Mouse (Mus musculus): ENCODE results near the gene 1110008P14Rik.

Gene 1110008P14Rik

DNA sequence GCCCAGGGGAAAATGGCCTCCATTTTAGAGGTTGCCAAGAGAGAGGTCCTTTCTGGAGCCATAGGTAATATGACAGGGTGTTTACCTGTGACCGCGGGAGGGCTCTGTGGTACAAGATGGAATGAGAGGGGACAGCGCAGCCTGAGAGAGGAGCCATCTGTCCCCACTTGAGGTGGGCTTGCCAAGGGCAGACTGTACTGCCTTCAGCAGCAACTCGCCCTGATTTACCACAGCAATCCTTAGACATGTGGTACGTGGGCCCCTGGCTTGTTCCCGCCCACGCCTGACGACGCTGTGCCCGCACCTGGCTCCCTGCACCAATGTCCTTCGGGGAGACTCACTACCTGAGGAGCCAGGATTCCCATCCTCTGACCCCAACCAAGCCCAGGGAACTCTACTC, 33.4 kb downstream of the 1110008P14Rik start:
- no peak for DNase-seq (ENCODE audit: low read depth, low spot score)
- no peaks in the 10 kb centered on the region for H3K36me3 ChIP-seq (ENCODE audit: control insufficient read depth, insufficient read depth, low read length, poor library complexity, severe bottlenecking)
- 0 out of 2 replicates have a peak, but pooled peaks cover 2% of the 10 kb centered on the region for H3K27me3 ChIP-seq (ENCODE audit: control insufficient read depth, insufficient read depth, low read length, poor library complexity, severe bottlenecking)

DNA sequence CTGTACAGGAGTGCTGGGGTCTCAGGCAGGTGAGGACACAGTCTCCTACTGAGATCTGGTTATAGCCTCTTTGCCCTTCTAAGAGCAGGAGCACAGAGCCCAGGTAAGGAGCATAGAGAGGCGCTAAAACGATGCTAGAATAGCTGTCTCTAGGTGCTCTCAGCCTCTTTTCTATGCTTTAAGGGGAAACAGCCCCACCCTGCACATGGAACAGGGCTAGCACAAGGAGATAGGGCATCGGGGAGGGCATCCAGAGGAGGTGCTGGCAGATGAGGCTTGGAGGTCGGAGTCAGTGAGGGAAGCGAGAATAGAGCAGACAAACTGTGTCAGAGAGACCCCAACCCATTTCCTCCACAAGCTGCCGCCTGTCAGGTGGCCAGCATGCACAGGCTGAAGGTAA, 34.7 kb downstream of the 1110008P14Rik start:
- Histone ChIP-seq H3K27me3 (ENCODE audit: control insufficient read depth, insufficient read depth, low read length, poor library complexity, severe bottlenecking) (no peaks in the 10 kb centered on the region), H3K36me3 (ENCODE audit: control insufficient read depth, insufficient read depth, low read length, poor library complexity, severe bottlenecking) (no peaks in the 10 kb centered on the region)
- no peak for DNase-seq (ENCODE audit: low read depth, low spot score)

DNA sequence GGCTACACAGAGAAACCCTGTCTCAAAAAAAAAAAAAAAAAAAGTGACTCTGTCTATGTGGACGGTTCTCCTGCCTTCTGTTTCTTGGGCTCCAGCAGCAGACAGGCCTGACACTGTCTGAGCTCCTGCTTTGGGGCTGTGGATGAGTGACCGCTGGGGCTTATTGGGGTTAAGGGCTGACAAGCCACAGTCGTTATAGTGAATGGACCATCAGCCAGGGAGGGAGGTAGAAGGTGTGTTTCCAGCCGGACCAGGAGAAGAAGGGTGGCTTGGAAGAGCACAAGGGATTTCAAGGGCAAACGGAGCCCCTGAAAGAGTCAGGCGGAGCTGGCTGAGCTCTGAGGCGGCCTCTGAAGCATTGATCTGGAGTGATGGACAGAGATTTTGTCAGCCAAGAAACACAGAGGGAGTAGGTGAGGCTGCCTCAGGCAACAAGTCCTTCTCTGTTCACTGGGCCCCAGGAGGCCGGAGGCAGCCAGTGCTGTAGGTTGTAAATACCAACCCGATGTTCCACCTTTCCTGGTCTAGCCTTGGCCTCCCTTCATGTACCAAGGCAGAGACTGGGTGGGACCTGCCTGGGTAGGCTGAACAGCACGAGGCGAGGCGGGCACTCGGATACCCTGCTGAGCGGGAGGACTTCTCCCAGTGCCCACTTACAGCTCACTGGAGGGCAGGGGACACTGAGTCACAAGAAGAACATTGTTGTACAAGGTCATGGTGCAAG, 37.0 kb downstream of the 1110008P14Rik start:
- no peak for DNase-seq (ENCODE audit: low read depth, low spot score)
- no peaks in the 10 kb centered on the region for H3K36me3 ChIP-seq (ENCODE audit: control insufficient read depth, insufficient read depth, low read length, poor library complexity, severe bottlenecking)
- H3K27me3 ChIP-seq (ENCODE audit: control insufficient read depth, insufficient read depth, low read length, poor library complexity, severe bottlenecking), result no peaks in the 10 kb centered on the region

DNA sequence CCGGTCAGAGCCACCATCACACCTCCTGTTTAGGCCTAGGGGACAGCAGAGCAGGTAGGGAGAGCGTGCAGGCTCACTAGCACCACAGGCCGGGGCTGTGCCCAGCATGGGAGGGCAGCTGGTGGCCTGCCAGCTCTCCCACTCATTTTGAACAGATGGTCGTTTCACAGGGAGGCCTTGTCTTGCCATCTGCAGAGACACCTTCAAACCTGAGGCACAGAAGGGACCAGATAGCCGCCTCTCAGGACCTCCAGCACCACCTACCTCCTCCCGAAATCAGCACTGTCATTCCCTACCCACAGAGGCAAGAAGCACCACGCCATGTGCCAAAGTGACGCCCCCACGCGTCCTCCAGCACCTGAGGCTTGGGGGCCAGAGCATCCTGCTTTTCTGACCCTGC, 37.7 kb downstream of the 1110008P14Rik start:
- no peak for DNase-seq (ENCODE audit: low read depth, low spot score)
- H3K36me3 ChIP-seq (ENCODE audit: control insufficient read depth, insufficient read depth, low read length, poor library complexity, severe bottlenecking), result no peaks in the 10 kb centered on the region
- no peaks in the 10 kb centered on the region for H3K27me3 ChIP-seq (ENCODE audit: control insufficient read depth, insufficient read depth, low read length, poor library complexity, severe bottlenecking)

DNA sequence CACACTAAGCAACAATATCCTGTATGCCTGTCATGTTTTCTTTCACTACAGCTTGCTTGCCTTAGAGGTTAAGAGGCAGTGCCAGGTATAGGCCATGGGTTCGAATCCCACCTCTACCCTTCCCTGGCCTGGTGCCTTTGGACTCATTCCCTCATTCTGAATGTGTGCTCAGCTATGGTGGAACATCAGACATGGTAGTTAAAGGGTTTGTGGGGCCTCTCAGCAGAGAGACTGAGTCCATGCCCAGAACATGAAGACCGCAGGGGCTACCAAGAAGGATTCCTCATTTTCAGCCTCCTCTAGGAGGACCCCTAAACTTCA, 38.4 kb downstream of the 1110008P14Rik start:
- no peaks in the 10 kb centered on the region for H3K27me3 ChIP-seq (ENCODE audit: control insufficient read depth, insufficient read depth, low read length, poor library complexity, severe bottlenecking)
- no peak for DNase-seq (ENCODE audit: low read depth, low spot score)
- H3K36me3 ChIP-seq (ENCODE audit: control insufficient read depth, insufficient read depth, low read length, poor library complexity, severe bottlenecking), result no peaks in the 10 kb centered on the region

DNA sequence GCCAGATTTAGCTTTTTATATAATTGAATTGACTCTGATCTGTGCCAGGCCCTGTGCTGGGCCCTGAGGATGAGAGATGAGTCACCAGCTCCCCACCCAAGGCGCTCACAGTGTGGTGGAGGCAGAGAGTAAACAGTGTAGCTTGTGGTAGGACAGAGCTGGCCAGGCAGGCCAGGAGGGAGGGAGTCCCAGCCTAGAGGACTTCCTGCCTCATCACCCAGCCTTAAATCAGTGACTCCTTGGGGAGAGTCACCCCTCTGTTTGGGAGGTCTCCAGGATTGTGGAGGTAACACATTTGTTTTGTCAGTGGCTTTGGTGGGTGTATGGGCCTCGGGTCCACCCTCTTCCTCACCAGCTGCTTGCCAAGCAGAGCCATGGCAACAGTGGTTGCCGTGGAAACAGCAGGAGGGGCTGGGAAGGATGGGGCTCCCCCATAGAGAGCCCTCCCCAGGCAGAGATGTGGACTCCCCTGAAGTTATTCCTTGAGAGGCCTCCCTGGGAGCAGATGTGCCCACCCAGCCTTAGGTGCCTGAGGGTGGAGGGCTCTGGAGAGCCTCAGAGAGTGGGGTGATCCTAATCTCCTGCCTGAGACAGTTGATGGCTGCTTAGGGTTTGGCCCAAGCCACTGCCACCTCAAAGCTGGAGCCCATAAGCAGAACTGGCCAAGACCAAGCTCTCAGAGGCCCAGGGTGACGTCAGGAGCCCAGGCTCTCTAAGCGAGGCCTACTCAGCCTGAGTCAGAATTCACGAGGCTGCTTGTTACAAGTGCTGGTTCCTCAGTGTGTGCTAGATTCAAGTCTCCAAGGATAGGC, 39.0 kb downstream of the 1110008P14Rik start:
- no peak for DNase-seq (ENCODE audit: low read depth, low spot score)
- H3K36me3 ChIP-seq (ENCODE audit: control insufficient read depth, insufficient read depth, low read length, poor library complexity, severe bottlenecking), result no peaks in the 10 kb centered on the region
- H3K27me3 ChIP-seq (ENCODE audit: control insufficient read depth, insufficient read depth, low read length, poor library complexity, severe bottlenecking), result no peaks in the 10 kb centered on the region

DNA sequence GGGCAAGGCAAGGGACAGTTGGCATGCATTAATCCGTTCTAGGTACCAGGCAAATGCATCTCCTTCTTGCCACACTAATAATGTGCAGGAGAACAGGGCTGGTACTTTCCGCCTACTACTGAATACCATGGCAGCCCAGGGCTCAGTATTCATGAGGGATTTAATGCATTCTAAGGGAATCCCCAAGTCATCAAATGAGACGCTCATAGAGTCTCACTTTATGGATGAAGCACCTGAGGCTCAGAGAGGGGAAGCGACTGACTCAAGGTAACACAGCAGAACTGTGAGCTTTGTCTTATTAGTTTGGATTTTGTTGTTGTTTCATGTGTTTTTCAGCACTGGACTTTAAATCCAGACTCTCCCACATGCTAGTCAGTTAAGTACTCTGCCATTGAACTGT, 39.7 kb downstream of the 1110008P14Rik start:
- no peak for DNase-seq (ENCODE audit: low read depth, low spot score)
- no peaks in the 10 kb centered on the region for H3K27me3 ChIP-seq (ENCODE audit: control insufficient read depth, insufficient read depth, low read length, poor library complexity, severe bottlenecking)
- H3K36me3 ChIP-seq (ENCODE audit: control insufficient read depth, insufficient read depth, low read length, poor library complexity, severe bottlenecking), result no peaks in the 10 kb centered on the region

DNA sequence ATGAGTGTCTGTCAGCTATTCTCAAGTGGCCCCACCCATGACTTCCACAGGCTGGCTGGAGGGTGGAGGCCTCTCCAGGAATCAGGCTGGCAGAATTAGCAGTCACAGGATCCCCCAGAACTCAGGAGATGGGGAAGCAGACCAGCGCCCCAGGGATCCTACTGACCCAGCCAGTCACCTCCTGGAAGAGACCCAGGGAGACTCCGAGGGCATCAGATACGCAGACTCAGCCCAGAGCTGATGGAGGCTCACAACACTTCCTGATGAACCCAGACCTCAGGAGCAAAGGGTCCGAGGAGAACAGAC, 40.2 kb downstream of the 1110008P14Rik start:
- no peak for DNase-seq (ENCODE audit: low read depth, low spot score)
- H3K27me3 ChIP-seq (ENCODE audit: control insufficient read depth, insufficient read depth, low read length, poor library complexity, severe bottlenecking), result no peaks in the 10 kb centered on the region

DNA sequence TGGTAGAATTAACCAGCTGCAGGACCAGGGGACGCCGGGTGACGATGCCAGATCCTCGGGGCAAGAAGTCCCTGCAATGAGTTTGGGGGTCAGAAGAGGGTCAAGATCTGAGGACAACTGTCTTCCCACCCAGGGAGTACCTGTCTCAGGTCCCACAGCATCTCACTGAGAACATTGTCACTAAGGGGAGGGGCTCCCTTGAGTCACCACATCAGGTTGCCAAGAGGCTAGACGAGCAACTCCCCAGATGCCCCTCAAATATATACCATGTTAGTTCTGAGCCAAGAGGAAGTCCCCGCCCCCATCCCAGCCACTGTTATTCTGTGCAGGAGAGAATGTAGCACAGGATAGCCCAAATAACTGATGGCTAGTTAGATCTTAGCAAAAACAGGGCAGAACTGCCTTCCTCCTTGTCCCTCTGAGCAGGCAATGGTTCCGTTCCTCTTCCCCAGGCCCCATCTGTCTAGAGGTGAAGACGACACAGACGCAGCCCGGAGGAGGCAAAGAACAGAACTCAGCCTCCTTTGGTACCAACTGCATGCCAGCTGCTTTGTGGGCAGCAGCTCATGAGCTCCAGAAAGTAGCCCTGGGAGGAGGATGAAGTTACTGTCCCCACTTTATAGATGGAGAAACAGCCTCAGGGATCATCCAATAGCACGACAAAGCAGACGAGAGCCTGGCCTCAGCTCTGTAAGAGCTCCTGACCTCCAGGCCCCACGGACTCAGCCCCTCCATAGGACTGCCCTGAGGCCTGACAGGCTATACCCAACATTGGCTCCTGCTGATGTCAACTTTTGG, 40.7 kb downstream of the 1110008P14Rik start:
- Histone ChIP-seq H3K36me3 (ENCODE audit: control insufficient read depth, insufficient read depth, low read length, poor library complexity, severe bottlenecking) (no peaks in the 10 kb centered on the region), H3K27me3 (ENCODE audit: control insufficient read depth, insufficient read depth, low read length, poor library complexity, severe bottlenecking) (no peaks in the 10 kb centered on the region)
- DNase-seq (ENCODE audit: low read depth, low spot score), result no peak

More for the DNA sequence above, 40.2 kb downstream of the 1110008P14Rik start:
- H3K36me3 ChIP-seq (ENCODE audit: control insufficient read depth, insufficient read depth, low read length, poor library complexity, severe bottlenecking), result no peaks in the 10 kb centered on the region

DNA sequence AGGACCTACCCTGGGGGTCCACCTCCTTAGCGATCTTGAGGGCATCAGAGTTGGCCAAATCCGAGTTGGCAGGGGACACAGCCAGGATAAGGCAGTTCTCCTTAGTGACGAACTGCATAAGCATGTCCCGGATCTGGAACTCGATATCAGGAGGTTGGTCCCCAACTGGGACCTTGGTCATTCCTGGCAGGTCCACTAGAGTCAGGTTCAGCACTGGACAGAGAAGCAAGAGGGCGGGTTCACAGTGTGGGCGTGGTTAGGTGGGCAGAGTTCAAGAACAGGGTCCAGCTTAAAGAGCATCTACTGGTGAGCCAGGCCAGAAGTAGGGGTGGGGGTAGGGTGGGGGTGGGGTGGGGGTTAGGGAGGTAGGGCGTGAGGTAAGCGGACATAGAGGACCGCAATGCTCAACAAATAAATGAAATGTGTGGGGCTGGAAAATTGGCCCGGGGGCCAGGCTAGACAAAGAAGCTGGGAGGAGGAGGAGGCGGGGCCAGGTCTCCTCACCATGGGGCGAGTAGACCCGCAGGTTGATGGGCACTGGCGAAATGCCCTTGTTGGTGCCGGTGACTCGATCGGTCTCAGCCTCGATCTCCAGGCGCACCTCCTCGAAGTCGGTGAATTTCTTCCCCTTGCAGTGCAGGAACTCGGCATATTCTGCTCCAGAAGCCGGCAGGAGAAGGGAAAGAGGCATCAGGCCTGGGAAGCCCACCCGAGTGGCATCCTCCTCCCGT, 41.7 kb downstream of the 1110008P14Rik start:
- no peaks in the 10 kb centered on the region for H3K36me3 ChIP-seq (ENCODE audit: control insufficient read depth, insufficient read depth, low read length, poor library complexity, severe bottlenecking)
- no peak for DNase-seq (ENCODE audit: low read depth, low spot score)
- H3K27me3 ChIP-seq (ENCODE audit: control insufficient read depth, insufficient read depth, low read length, poor library complexity, severe bottlenecking), result no peaks in the 10 kb centered on the region

DNA sequence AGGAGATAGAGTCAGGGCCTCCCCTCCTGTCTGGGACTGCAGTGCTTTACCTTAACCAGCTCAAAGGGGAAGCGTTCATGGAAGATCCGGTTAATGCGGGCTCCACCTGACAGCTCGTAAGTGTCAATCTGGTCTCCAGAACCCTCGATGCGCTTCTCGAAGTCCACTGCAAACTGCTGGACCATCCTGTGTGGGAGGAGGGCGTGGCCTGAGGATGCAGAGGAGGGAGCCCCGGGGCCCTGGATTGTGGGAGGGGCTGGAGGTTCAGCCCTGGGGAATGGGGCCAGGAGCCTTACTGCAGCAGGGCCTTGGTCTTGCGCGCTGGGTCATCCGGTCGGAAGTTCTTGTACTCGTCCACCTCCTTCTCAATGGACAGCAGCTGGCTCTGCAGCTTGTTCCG, 45.9 kb downstream of the 1110008P14Rik start:
- no peak for DNase-seq (ENCODE audit: low read depth, low spot score)
- H3K36me3 ChIP-seq (ENCODE audit: control insufficient read depth, insufficient read depth, low read length, poor library complexity, severe bottlenecking), result no peaks in the 10 kb centered on the region
- H3K27me3 ChIP-seq (ENCODE audit: control insufficient read depth, insufficient read depth, low read length, poor library complexity, severe bottlenecking), result no peaks in the 10 kb centered on the region

DNA sequence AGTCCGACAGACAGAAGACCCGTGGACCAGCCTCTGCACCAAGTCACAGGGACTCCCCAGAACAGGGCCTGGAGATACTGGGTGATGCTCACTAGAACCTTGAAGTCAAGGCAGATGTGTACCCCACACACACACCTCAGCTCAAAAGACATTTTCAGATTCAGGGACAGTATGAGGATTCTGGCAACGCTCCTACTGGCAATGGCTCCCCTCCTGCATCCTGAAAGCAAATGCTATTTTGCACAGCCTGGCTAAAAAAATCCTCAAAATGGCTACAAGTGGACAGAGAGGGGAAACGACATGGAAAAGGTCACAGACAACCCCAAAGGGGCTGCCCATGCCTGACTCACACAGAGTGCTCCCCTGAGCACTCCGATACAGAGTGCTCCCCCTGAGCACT, 49.6 kb downstream of the 1110008P14Rik start:
- DNase-seq (ENCODE audit: low read depth, low spot score), result no peak
- no peaks in the 10 kb centered on the region for H3K27me3 ChIP-seq (ENCODE audit: control insufficient read depth, insufficient read depth, low read length, poor library complexity, severe bottlenecking)
- H3K36me3 ChIP-seq (ENCODE audit: control insufficient read depth, insufficient read depth, low read length, poor library complexity, severe bottlenecking), result no peaks in the 10 kb centered on the region

DNA sequence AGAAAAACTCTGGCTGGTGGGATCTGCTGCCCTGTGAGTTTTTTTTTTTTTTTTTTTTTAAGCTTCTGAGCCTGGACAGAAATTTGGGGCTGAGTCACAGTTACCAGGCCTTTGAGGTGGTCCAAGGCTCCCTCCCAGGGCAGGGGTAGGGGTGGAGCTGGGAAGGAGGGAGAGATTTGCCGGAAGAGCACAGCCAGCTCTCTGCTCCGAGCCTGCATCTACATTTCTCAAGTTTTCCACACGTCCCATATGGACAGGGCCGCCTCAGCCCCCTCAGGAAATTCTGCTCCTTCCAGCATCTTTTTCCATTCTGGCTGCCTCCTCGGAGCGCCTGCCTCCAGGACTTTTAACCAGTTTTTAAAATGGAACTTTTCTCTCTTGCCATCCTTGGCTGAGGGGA, 52.2 kb downstream of the 1110008P14Rik start:
- Histone ChIP-seq H3K27me3 (ENCODE audit: control insufficient read depth, insufficient read depth, low read length, poor library complexity, severe bottlenecking) (no peaks in the 10 kb centered on the region), H3K36me3 (ENCODE audit: control insufficient read depth, insufficient read depth, low read length, poor library complexity, severe bottlenecking) (no peaks in the 10 kb centered on the region)
- no peak for DNase-seq (ENCODE audit: low read depth, low spot score)

DNA sequence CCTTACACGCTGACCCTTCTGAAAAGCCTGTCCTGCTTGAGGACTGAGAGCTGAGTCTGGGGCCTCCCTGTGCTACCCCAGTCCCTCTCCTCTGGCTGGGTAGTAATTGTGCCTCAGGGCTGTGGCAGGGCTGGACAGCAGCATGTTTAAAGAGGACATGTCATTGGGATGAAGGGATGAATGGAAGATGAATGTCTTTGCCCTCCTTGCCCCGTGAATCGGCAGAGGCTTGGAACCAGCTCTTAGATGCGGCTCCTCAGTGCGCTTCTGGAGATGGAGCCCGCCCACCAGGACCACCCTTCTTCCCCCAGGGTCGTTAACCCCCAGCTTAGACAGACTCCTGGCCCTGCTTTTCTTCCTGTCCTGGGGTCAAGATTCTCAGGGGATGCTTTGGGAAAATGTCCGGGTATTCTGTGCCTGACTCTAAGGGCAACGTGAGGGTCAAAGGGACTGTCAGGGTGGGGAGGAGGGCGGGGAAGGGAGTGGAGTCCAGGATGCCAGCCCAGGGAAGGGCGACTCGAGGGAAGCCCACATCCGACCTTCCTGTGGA, 52.8 kb downstream of the 1110008P14Rik start:
- H3K36me3 ChIP-seq (ENCODE audit: control insufficient read depth, insufficient read depth, low read length, poor library complexity, severe bottlenecking), result no peaks in the 10 kb centered on the region
- DNase-seq (ENCODE audit: low read depth, low spot score), result no peak
- H3K27me3 ChIP-seq (ENCODE audit: control insufficient read depth, insufficient read depth, low read length, poor library complexity, severe bottlenecking), result no peaks in the 10 kb centered on the region

Data from splenic B cell, adult 2 months (primary cell).